Mouse (Mus musculus) lung, postnatal 14 days (tissue): ENCODE results near the gene Ptprcap.

Experiments used
- DNase-seq: peaks from one replicate; pipeline ENCODE4 v3.0.0; 2021

Ptprcap gene

GRCm38 (mm10) chr19:4201291-4201909, 48.0 kb downstream of the Ptprcap start, which contains the start of gene Rad9a:
Gene Rad9a (minus strand): TSS chr19:4201662.
- DNase-seq, result peak; percentile 97

- no peak for DNase-seq
Observed at GRCm38 (mm10) chr19:4202149-4202548, 48.7 kb downstream of the Ptprcap start.

- DNase-seq, result no peak
Observed at GRCm38 (mm10) chr19:4203148-4203547, 49.7 kb downstream of the Ptprcap start.

GRCm38 (mm10) chr19:4203604-4204326, 50.4 kb downstream of the Ptprcap start:
- DNase-seq, result no peak

GRCm38 (mm10) chr19:4204889-4205288, 51.5 kb downstream of the Ptprcap start:
- no peak for DNase-seq
